Mouse (Mus musculus) ZHBTc4 (cell line): Measurements from ENCODE around the gene Olfr910.

Experiments used
- DNase-seq: peaks from one replicate; pipeline ENCODE4 v3.0.0-alpha.2; 2011; ENCODE audit warnings: low read depth, low spot score

Olfr910 gene

GRCm38 (mm10) chr9:38537549-38537948 is at the start of gene Olfr910:
Gene Olfr910, plus strand, starts transcription at chr9:38537849.
- DNase-seq: no peak

GRCm38 (mm10) chr9:38495501-38495900 is 42.1 kb upstream of the Olfr910 start, which contains the start of gene Olfr907:
Gene Olfr907, plus strand, starts transcription at chr9:38495801.
- no peak for DNase-seq

GRCm38 (mm10) chr9:38512353-38512752 is 25.3 kb upstream of the Olfr910 start:
- DNase-seq: no peak

GRCm38 (mm10) chr9:38521280-38521679 is 16.4 kb upstream of the Olfr910 start, which contains the start of gene Olfr911-ps1:
Gene Olfr911-ps1, plus strand, starts transcription at chr9:38521580.
- DNase-seq: no peak

- no peak for DNase-seq
These were observed 42.2 kb downstream of the Olfr910 start, which contains the start of gene Olfr912 for GRCm38 (mm10) chr9:38579878-38580277. Gene Olfr912, plus strand, starts transcription at chr9:38580178.
